Mouse (Mus musculus): ENCODE measurements around the gene Gm8332. TPM values are rescaled to one million over a fixed set of nuclear protein-coding genes. Genes with fewer than 3 reads are reported as not detected.
"Not testable (repeated sequence)": the region's sequence is repeated elsewhere in the genome, so short reads cannot be mapped to it uniquely, and the experiment has no call there.

Gm8332 gene
- not detected in 2 replicates for polyA plus RNA-seq (2015; fragmentation: Nextera tagmentation; extraction: Ambion mirVana)

DNA sequence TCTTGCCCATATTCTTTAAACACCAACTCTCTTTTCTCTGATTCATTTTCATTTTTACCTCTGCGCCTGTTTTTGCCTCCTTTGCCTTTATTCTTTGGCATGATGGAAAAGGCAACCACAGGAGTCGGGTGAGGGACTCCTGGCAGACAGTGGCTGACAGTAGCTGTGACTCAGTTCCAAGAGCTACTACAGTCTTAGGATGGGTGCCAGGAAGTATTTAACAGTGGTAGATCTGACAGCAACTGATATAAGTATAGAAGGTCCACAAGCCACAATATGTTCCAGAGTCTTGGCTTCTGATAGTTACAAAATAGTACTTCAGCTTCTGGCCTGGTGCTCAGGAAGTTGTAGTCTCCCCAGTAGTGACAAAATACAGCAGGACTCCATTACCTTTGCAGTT, at the start of gene Gm8332:
Gm8332 (minus strand) TSS at position 101 of the 400 bp plus-strand sequence.
- H3K9ac ChIP-seq (replicated peaks; ENCODE audit: low read depth, low read length); ATAC-seq; H3K4me2 ChIP-seq (ENCODE audit: low read length); H3K36me3 ChIP-seq (ENCODE audit: control insufficient read depth, insufficient read depth); H3K9me3 ChIP-seq (ENCODE audit: control insufficient read depth, low read length); H3K27ac ChIP-seq (ENCODE audit: low read length); H3K4me1 ChIP-seq (replicated peaks; ENCODE audit: control insufficient read depth, insufficient read depth, low read length); H3K27me3 ChIP-seq (replicated peaks; ENCODE audit: control insufficient read depth, insufficient read depth, low read length); H3K4me3 ChIP-seq (replicated peaks; ENCODE audit: low read length): not testable (repeated sequence)
- WGBS = 94% methylated on average over 1 of the region's 2 CpGs

GRCm38 (mm10) chr12:88297171-88297570, 47.3 kb upstream of the Gm8332 start:
- H3K36me3 ChIP-seq (ENCODE audit: control insufficient read depth, insufficient read depth); H3K4me3 ChIP-seq (replicated peaks; ENCODE audit: low read length); H3K27ac ChIP-seq (ENCODE audit: low read length); H3K9ac ChIP-seq (replicated peaks; ENCODE audit: low read depth, low read length); H3K9me3 ChIP-seq (ENCODE audit: control insufficient read depth, low read length); ATAC-seq; H3K27me3 ChIP-seq (replicated peaks; ENCODE audit: control insufficient read depth, insufficient read depth, low read length); H3K4me1 ChIP-seq (replicated peaks; ENCODE audit: control insufficient read depth, insufficient read depth, low read length); H3K4me2 ChIP-seq (ENCODE audit: low read length): not testable (repeated sequence)
- 72% methylated on average over 1 of the region's 2 CpGs for WGBS

- not testable (repeated sequence) for H3K36me3 ChIP-seq (ENCODE audit: control insufficient read depth, insufficient read depth); ATAC-seq; H3K4me1 ChIP-seq (replicated peaks; ENCODE audit: control insufficient read depth, insufficient read depth, low read length); H3K4me2 ChIP-seq (ENCODE audit: low read length); H3K9me3 ChIP-seq (ENCODE audit: control insufficient read depth, low read length); H3K9ac ChIP-seq (replicated peaks; ENCODE audit: low read depth, low read length); H3K4me3 ChIP-seq (replicated peaks; ENCODE audit: low read length); H3K27ac ChIP-seq (ENCODE audit: low read length); H3K27me3 ChIP-seq (replicated peaks; ENCODE audit: control insufficient read depth, insufficient read depth, low read length)
- WGBS = 81% methylated on average over 4 of the region's 4 CpGs
Observed at GRCm38 (mm10) chr12:88293082-88293481, 43.2 kb upstream of the Gm8332 start.

DNA sequence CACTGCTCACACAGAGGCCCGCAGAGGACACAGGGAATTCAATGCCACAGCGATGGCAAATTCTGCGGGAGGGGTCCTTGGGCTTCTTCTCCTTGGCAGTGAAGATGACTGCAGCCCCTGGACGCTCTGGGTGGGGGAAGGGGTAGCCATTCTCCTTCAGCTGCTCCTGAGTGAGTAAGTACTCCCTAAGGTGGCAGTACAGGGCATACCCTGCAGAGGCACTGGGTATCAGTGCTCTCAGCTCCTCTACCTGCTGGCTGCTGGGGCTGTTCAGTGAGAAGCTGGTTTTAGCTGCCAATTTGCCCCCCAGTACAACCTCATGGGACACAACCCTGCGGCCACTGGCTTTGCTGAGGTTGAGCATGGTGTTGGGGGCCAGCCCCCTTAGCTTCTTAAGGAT, 35.3 kb upstream of the Gm8332 start:
- H3K27me3 ChIP-seq (replicated peaks; ENCODE audit: control insufficient read depth, insufficient read depth, low read length); H3K36me3 ChIP-seq (ENCODE audit: control insufficient read depth, insufficient read depth); H3K4me1 ChIP-seq (replicated peaks; ENCODE audit: control insufficient read depth, insufficient read depth, low read length); H3K4me2 ChIP-seq (ENCODE audit: low read length); H3K9ac ChIP-seq (replicated peaks; ENCODE audit: low read depth, low read length); H3K4me3 ChIP-seq (replicated peaks; ENCODE audit: low read length); H3K27ac ChIP-seq (ENCODE audit: low read length); ATAC-seq; H3K9me3 ChIP-seq (ENCODE audit: control insufficient read depth, low read length): not testable (repeated sequence)
- 92% methylated on average over 5 of the region's 5 CpGs for WGBS

DNA sequence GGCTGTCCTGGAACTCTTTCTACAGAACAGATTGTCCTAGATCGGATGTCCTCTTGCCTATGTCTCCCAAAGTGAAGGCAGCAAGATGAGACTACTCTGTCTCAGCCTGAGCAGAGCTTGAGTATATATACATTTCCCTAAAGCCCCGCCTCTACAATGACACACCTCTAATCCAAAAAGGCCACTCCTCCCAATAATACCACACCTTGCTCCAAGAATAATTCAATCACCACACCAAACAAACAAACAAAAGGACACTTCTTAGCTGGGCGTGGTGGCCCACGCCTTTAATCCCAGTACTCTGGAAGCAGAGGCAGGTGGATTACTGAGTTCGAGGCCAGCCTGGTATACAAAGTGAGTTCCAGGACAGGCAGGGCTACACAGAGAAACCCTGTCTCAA, 24.5 kb upstream of the Gm8332 start, which contains the start of gene Gm5662:
Gm5662 (minus strand) TSS at position 101 of the 400 bp plus-strand sequence.
- H3K9me3 ChIP-seq (ENCODE audit: control insufficient read depth, low read length); H3K27ac ChIP-seq (ENCODE audit: low read length); H3K27me3 ChIP-seq (replicated peaks; ENCODE audit: control insufficient read depth, insufficient read depth, low read length); H3K9ac ChIP-seq (replicated peaks; ENCODE audit: low read depth, low read length); H3K4me2 ChIP-seq (ENCODE audit: low read length); H3K4me3 ChIP-seq (replicated peaks; ENCODE audit: low read length); H3K4me1 ChIP-seq (replicated peaks; ENCODE audit: control insufficient read depth, insufficient read depth, low read length); H3K36me3 ChIP-seq (ENCODE audit: control insufficient read depth, insufficient read depth); ATAC-seq: not testable (repeated sequence)
- WGBS = 87% methylated on average over 5 of the region's 5 CpGs

DNA sequence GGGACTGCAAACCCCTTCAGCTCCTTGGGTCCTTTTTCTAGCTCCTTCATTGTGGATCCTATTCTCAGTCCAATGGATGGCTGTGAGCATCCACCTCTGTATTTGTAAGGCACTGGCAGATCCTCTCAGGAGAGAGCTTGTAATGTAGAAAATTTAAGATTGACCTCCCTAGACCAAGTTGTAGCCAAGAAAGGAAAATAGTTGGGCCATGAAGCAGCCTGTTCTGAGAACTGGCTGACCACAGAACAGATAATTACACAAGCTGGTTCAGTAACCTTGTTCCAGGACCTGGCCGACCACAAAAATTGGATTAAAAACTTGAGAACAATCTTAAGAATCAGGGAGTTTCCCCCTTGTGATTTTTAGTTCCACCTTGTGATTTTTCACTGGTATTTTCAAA, 7.3 kb upstream of the Gm8332 start:
- H3K9me3 ChIP-seq (ENCODE audit: control insufficient read depth, low read length) = no peaks in the 10 kb centered on the region
- no peaks in the 10 kb centered on the region for H3K27me3 ChIP-seq (replicated peaks; ENCODE audit: control insufficient read depth, insufficient read depth, low read length)
- no peaks in the 10 kb centered on the region for H3K36me3 ChIP-seq (ENCODE audit: control insufficient read depth, insufficient read depth)
- H3K4me2 ChIP-seq (ENCODE audit: low read length) = no peak overlapping the region
- no peak overlapping the region for H3K9ac ChIP-seq (replicated peaks; ENCODE audit: low read depth, low read length)
- H3K4me3 ChIP-seq (replicated peaks; ENCODE audit: low read length) = no peak overlapping the region
- 66% methylated on average over 1 of the region's 1 CpGs for WGBS
- H3K27ac ChIP-seq (ENCODE audit: low read length) = no peak overlapping the region
- ATAC-seq = no peak
- H3K4me1 ChIP-seq (replicated peaks; ENCODE audit: control insufficient read depth, insufficient read depth, low read length) = no peaks in the 10 kb centered on the region

DNA sequence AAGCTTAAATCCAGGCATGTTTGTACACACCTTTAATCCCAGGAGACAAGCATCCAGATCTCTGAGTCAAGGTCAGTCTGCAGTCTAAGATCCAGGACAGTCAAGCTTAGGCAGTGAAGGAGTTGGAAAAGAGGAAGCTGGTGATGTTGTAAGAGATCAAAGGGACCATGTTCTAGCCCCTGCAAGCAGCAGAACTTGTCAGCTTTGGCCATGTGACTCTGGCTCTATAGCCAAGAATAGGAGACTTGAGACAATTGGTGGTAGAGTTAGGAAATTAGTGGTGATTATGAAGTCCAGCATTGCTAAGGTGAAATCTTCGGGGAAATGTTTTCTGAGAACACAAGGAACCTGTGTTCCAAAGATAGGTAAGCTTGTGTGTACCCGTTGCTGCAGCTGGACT, 6.0 kb upstream of the Gm8332 start:
- not testable (repeated sequence) for H3K27ac ChIP-seq (ENCODE audit: low read length)
- 66% methylated on average over 2 of the region's 2 CpGs for WGBS

DNA sequence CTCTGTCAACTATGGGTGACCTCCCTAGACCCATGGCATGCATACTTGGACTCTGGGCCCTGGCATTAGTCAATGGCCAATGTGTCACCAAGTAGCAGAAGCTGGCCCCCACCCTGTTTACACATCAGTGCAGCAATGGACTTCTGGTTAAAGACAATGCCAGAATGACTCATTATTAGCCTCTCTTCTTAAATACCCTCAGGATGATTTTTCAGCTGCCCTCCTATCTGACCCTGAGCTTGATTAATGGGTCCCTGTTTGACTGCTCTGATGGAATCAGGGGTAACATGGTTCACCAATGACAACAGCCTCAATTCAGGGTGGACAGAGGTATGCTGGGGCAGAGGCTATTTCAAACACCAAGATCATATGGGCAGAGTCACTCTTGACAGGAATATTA, 4.1 kb downstream of the Gm8332 start:
- not testable (repeated sequence) for ATAC-seq; H3K27ac ChIP-seq (ENCODE audit: low read length); H3K36me3 ChIP-seq (ENCODE audit: control insufficient read depth, insufficient read depth); H3K27me3 ChIP-seq (replicated peaks; ENCODE audit: control insufficient read depth, insufficient read depth, low read length); H3K9me3 ChIP-seq (ENCODE audit: control insufficient read depth, low read length); H3K9ac ChIP-seq (replicated peaks; ENCODE audit: low read depth, low read length); H3K4me1 ChIP-seq (replicated peaks; ENCODE audit: control insufficient read depth, insufficient read depth, low read length); H3K4me3 ChIP-seq (replicated peaks; ENCODE audit: low read length); H3K4me2 ChIP-seq (ENCODE audit: low read length)

More for the DNA sequence above, 6.0 kb upstream of the Gm8332 start:
- not testable (repeated sequence) for H3K27me3 ChIP-seq (replicated peaks; ENCODE audit: control insufficient read depth, insufficient read depth, low read length); H3K4me3 ChIP-seq (replicated peaks; ENCODE audit: low read length); H3K9ac ChIP-seq (replicated peaks; ENCODE audit: low read depth, low read length); ATAC-seq; H3K9me3 ChIP-seq (ENCODE audit: control insufficient read depth, low read length); H3K4me1 ChIP-seq (replicated peaks; ENCODE audit: control insufficient read depth, insufficient read depth, low read length); H3K36me3 ChIP-seq (ENCODE audit: control insufficient read depth, insufficient read depth); H3K4me2 ChIP-seq (ENCODE audit: low read length)

DNA sequence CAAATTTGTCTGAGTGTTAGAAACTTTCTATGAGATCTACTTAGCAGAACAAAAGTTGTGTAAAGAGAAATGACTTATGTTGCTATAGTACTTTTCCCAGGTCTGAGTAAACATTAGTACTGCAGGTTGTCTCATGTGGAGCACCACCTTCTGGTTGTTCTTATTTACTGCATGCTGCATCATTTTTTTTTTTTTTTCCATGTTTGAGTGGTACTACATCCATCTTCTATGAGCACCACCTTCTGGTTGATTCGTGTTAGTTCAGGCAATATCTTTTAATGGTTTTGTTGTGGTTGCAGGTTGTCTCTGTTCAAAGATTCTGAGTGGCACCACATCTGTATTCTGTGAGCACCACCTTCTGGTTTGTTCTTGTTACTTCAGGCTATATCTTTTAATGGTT, 7.0 kb downstream of the Gm8332 start:
- H3K9me3 ChIP-seq (ENCODE audit: control insufficient read depth, low read length); H3K4me1 ChIP-seq (replicated peaks; ENCODE audit: control insufficient read depth, insufficient read depth, low read length); H3K4me3 ChIP-seq (replicated peaks; ENCODE audit: low read length); H3K4me2 ChIP-seq (ENCODE audit: low read length); H3K27ac ChIP-seq (ENCODE audit: low read length); ATAC-seq; H3K9ac ChIP-seq (replicated peaks; ENCODE audit: low read depth, low read length); H3K27me3 ChIP-seq (replicated peaks; ENCODE audit: control insufficient read depth, insufficient read depth, low read length); H3K36me3 ChIP-seq (ENCODE audit: control insufficient read depth, insufficient read depth): not testable (repeated sequence)
- 36% methylated on average over 1 of the region's 1 CpGs for WGBS

DNA sequence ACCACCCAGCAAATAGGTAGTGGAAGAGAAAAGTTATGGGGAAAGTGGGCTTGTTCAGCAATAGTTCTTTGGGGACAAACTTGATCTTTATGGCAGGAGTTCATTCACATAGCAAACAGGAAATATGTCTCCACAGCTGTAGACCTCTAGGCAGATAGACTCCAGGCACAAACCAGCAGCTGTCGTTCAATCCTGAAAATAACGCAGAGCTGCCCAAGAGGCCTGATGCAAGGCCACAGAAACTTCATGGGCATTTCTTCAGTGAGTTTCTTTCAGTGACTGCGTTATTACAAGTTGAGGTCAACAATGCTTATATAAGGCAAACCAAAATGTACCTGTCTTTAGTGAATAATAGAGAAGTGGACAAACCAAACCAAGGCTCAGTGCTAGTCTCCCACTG, 30.5 kb downstream of the Gm8332 start:
- no peak overlapping the region for H3K9ac ChIP-seq (replicated peaks; ENCODE audit: low read depth, low read length)
- no peak overlapping the region for H3K4me3 ChIP-seq (replicated peaks; ENCODE audit: low read length)
- no peaks in the 10 kb centered on the region for H3K9me3 ChIP-seq (ENCODE audit: control insufficient read depth, low read length)
- H3K4me1 ChIP-seq (replicated peaks; ENCODE audit: control insufficient read depth, insufficient read depth, low read length) = no peaks in the 10 kb centered on the region
- no peak overlapping the region for H3K27ac ChIP-seq (ENCODE audit: low read length)
- H3K36me3 ChIP-seq (ENCODE audit: control insufficient read depth, insufficient read depth) = no peaks in the 10 kb centered on the region
- WGBS = 90% methylated on average over 3 of the region's 3 CpGs
- no peaks in the 10 kb centered on the region for H3K27me3 ChIP-seq (replicated peaks; ENCODE audit: control insufficient read depth, insufficient read depth, low read length)
- no peak for ATAC-seq
- H3K4me2 ChIP-seq (ENCODE audit: low read length) = no peak overlapping the region
